Mouse (Mus musculus) common myeloid progenitor, adult 5-6 weeks (primary cell): ENCODE measurements around the gene Ucp3. TPM values are rescaled to one million over a fixed set of nuclear protein-coding genes. Genes with fewer than 3 reads are reported as not detected.
"Not testable (repeated sequence)": the region's sequence is repeated elsewhere in the genome, so short reads cannot be mapped to it uniquely, and the experiment has no call there.

Source experiments
- ATAC-seq: replicated peaks from 2 replicates; pipeline ENCODE4 v1.8.0; 2016; ENCODE audit warnings: low read depth, mild to moderate bottlenecking, moderate TSS enrichment, inconsistent platforms; ENCODE audit not compliant: poor library complexity, severe bottlenecking
- total RNA-seq: library from RNA; stranded (forward); fragments of 200-1000, 187-1606 nt; gene quantifications from 2 replicates; pipeline ENCODE4 v1.2.3, GENCODE M21; 2017

Gene Ucp3
- total RNA-seq, 1 experiment from 2014 or later: not detected

DNA sequence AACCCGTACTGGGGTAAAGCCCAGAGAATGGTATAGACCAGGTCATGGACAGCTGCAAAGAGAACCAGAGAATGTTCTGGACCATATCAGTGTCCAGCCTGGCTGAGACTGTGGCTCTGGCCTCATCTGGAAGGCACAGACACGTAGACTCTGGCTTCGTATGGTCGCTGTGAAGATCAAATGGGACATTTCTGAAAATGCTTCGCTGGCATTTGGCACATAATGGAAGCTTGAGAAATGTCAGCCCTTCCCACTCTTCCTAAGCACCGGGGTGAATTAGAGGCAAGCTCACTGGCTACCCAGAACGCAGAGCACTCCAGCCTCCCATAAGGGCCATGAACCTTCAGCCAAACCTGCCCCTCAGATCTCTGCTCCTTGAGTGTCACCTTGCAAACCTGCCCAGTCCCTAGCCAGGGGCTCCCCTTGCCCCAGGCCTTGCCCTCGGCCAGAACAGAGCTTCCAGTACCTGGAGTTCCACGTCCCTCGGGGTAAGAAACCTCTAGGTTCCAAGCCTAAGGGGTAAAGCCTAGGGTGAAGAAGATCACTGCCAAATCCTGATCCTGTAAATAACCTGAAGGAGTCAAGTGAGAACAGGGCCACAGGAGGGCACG, 1.9 kb upstream of the Ucp3 start:
- no peak for ATAC-seq

DNA sequence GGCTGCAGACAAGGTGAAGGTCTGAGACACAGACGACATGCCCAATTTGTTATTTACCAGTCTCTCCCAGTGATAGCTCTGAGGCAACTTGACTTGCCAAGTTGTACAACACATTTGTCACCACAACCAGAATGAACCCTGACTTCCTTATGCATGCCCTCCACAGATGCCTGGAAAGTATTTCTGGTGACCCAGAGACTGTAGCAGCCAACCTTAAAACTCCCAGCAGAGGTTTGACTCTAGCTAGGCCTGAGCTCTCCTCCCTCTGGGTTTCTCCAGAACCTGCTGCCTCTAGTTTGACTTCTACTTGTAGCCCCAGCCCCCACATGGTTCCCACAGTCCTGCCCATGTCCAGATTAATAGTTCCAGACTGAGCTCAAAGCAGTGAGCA, 1.4 kb upstream of the Ucp3 start:
- ATAC-seq: no peak

DNA sequence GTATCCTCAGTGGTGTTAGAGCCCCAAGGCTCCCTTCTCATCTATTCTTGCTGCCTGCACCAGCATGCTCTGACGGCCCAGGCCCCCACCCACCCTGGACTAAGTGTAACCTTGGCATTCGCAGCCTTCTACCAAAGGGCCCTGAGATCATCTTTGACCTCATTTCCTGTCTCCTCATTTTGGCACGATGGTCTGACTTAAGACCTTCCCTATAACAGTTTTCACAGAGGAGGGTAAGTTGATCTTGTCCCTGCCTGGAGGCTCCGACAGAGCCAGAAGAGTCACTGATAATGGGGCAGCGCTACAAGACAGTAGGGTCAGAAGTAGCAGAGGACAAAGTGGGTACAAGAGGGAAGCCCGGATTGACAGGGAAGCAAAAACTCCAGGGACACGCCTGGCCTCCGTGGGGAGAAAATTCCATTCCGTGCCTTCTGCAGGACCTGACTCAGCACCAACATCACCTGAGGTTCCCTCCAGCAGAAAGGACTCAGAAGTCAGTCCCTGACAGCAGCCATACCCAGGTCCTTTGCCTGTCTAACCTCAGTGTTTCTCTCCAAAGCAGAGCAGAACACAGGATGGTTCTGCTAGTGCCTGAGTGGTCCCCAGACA, 1.2 kb downstream of the Ucp3 start:
- no peak for ATAC-seq

DNA sequence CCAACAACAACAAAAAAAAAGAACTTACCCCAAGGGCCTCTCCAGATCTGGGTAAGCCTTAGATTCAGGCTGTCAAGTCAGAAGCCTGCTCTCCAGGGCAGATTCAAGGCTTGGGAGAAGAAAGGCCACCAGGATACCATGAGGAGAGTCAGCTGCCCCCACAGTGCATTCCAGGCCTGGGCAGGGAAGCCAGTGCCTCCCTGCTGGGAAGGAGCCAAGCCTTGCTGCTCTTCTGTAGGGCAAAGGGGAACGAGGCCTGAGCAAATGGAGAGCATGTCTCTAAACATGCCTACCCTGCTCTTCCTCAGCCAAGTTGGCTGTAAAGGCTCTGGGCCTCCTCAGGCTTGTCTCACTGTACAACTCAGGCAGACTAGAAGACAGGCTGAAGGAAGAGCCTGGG, 1.9 kb downstream of the Ucp3 start:
- ATAC-seq: no peak

DNA sequence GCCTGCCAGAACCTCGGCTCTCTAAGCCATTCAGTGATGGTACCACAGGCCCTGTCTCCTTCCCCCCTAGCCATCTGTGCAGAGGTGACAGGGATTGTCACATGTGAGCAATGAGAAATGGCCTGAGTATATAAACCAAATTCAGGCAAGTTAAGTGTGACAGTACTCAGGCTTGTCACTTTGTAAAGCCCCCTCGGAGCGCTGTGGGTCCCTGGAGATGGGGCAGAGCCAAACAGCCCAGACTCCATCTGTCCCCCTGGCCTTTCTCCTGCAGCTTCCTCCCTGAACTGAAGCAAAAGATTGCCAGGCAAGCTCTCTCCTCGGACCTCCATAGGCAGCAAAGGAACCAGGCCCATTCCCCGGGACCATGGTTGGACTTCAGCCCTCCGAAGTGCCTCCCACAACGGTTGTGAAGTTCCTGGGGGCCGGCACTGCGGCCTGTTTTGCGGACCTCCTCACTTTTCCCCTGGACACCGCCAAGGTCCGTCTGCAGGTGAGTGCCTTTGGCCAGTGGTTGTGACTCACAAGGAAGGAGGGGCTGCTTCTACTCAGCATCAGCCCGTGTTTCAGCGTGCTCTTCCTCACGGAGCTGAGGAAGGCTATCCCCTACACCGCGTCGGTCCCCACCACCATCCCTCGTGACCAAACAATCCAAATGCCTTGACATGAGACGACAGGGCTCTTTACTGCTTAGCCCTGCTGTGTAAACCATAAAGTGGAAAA, 6.5 kb downstream of the Ucp3 start:
- ATAC-seq: no peak

DNA sequence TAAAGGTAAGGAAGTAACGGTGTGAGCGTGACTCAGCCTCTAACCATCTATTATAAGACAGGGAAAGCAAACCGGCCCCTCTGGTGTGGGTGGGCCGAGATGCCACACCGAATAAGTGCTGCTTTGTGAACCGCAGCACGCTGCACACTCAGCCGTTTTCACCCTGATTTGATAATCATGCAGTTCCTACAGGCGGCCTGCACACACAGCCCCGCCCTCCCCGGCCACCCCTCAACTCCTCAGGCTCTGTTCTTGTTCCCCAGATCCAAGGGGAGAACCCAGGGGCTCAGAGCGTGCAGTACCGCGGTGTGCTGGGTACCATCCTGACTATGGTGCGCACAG, 7.0 kb downstream of the Ucp3 start:
- ATAC-seq: no peak

DNA sequence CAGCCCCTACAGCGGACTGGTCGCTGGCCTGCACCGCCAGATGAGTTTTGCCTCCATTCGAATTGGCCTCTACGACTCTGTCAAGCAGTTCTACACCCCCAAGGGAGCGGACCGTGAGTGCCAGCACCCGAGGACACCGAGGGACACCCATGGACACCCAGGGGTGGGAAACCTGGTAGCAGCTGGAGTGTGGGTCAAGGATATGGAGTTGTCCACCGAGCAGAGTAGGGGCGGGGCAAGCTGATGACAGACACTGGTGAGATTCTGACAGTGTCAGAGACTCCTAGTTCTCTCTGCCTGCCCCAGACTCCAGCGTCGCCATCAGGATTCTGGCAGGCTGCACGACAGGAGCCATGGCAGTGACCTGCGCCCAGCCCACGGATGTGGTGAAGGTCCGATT, 7.4 kb downstream of the Ucp3 start:
- no peak for ATAC-seq

DNA sequence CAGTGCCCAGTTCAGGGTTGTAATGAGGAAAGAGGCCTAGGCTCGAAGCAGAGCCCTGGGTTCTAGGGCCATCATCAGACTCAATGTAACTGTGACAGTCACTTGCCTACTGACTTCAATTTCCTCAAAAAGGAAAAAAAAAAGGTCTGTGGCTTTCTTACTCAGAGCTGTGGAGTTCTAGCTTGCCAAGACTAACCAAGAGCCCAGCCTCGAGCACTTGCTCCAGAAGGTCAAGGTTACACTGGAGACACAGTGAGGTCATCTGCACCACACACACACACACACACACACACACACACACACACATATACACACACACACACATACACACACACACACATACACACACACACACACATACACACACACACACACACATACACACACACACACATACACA, 9.3 kb downstream of the Ucp3 start:
- not testable (repeated sequence) for ATAC-seq

DNA sequence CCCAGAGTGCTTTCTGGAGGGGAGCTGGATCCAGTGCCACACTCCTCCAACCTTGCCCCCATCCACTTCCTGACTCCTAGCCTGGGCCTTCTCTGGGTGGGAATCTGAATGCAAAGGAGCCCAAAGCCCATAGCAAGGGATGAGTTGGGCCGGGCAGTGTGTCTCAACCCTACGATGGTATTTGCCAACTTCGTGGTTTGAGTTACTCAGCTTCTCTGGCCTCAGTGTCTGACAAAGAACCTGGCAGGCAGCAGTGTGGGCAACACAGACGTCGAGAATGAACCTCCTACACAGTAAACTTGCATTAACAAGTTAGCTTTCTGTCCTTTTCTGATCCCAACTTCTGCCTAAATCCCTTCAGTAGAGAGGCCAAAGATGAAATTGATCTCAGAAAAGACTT, 11.7 kb downstream of the Ucp3 start:
- 0 out of 2 replicates have a peak, but pooled peaks have one; percentile 25 for ATAC-seq

DNA sequence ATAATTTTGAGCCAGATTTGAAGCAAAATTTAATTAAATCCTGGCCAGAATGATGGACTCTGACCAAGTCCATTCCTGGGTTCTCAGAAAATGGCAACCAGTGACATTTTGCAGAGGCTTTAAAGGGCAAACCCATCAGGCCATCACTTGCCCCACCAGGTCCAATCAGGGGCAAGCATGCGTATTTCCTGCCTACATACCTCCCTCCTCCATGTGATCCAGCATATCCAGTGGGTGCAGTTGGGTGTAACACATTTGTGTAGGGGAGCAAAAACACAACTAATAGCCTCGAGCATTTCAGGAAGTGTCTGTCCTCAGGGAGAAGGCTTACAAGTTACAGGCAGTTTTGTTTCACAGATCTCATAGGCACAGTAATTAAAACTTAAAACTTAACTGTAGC, 14.5 kb downstream of the Ucp3 start:
- ATAC-seq: no peak

DNA sequence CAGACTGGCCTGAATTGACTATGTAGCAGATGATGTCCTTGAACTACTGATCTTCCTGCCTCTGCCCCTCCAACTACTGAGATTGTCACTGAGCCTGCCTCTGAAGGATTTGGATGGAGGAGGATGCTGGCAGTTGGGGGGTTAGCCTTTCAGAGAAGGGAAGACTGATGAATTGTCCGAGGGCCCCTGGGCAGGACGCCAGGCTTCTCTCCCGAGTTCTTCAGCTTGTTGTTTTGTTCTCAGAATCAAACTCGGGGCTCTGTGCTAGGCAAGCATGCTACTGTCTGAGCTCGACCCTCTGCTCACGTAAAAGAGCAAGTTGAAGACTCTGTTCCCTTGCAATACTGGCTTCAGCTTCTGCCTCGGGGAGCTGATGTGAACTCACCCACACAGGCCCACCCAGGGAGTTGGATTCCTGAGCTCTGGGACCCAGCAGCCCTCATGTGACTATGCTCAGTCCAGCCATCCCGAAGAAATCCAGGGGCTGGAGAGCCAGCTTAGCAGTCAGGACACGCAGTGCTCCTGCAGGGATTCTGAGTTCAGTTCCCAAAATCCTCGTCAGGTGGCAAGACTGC, 15.8 kb downstream of the Ucp3 start:
- no peak for ATAC-seq

DNA sequence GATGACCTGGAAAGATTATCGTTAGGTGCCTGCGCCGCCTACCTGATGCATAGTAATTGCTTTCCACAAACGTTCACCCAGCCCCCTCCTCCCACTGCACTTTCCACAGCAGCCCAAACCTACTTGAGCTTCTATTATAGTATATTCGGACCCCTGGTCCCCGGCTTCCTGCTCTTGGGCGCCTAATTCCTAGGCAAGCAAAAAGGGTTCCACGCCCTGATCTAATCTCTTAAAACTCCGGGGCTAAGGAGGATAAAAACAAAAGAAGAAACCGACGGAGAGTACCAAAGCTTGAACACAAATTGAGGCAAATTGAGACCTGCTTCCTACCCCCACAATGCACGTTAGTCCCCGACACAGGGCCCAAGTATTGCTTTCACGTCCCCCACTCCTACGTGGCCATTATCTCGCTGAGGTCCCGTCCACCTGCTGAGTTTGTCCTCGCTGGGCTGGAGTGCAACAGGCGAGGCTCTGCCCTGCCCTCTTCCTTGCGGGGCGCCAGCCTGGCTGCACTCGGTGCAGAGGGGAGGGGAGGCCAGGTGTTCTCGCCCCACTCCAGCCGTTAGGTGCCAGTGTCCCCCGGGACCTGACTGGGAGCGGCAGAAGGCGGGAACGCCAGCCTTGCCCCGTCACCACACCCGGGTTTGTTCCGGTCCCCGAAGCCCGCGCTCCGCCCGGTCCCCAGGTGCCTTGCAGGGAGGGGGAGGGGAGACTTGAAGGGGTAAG, 19.8 kb downstream of the Ucp3 start:
- ATAC-seq: peak; percentile 31

DNA sequence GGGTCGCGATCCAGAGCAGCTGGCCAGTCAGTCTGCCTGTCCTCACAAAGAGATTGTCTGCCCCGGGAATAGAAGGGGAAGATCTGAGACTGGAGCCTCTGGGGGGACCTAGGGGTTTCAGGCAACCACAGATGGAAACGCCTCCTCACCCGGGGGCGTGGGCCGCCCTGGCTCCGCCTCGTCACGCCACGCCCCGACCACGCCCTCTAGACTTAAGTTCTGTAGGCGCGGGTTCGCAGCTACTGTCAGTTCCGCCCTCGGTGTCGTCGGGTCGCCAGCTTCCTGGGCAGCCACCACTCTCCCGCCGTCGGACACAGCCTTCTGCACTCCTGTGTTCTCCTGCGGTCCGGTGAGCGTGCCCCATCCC, 20.3 kb downstream of the Ucp3 start, which contains the start of gene Ucp2:
Ucp2 (plus strand) TSS at position 221 of the 367 bp plus-strand sequence.
- ATAC-seq: peak; percentile 73

DNA sequence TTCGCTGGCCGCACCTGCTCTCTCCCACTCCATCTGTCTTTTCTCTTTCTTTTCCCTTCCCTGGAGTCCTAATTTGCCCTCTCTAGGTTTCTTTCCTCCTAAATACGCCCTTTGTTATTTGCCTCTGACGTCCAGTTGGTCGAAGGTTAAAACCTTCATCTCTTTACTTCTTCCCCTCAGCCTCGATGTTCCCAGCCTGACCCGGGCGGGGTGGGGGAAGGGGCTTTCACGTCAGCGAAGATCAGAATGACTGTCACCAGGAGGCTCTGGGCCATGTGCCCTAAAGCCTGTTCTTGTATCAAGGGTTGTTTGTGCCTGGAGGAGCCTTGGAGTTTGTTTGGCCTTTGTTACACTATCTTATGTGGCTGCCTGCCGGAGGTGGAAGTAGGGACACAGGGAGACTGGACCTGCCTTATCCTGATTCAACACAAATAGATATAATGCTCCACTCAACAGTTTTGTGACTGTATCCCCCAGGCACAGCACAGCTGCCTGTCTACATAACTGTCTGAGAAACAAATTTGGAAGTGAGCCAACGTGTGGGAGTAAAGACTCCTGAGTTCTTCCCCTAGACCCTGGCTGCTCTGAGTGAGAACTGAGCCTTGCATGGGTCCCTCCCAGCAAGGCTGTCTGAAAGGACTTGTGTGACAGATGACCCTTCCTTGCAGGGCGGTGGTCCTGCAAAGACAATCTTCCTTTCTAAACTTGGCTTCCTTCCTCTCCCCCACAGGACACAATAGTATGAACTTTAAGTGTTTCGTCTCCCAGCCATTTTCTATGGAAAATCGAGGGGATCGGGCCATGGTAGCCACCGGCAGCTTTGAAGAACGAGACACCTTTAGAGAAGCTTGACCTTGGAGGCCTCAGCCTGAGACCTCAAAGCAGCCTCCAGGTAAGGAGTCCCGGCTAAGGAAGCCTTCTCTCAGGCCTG, 21.0 kb downstream of the Ucp3 start:
- ATAC-seq: peak; percentile 5

DNA sequence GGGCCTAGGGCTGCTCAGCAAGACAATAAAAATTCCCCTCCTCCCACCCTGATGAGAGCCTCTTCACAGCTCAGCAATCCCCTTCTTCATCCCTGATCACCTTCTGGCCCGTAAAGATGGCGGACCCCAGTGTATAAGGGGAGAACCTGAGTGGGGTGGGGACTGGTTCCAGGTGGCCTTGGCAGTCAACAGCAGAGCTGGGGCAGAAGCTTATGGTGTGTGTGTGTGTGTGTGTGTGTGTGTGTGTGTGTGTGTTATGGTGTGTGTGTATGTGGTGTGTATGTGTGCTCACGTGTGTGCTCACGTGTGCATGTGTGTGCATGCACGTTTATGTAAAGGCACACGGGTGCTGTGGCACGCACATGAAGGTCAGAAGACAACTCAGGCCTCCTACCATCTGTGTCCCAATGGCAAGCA, 21.6 kb downstream of the Ucp3 start:
- ATAC-seq: no peak

DNA sequence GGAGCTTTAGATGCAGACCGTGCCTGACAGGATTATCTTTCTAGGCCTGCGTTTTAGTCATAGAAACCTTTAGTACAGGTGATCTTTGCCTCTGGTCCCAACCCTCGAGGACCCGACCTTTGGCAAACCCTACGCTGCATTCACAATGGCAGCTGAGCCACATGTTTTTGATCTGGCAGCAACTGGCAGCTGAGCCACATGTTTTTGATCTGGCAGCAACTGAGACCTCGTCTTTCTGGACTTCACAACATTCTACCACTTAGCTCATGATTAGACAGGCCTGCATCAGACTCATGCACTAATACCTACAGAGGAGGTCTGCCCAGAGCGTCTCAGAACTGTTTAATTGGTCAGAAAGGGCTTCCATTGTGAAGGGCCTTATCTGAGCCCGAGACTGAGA, 22.3 kb downstream of the Ucp3 start:
- no peak for ATAC-seq

DNA sequence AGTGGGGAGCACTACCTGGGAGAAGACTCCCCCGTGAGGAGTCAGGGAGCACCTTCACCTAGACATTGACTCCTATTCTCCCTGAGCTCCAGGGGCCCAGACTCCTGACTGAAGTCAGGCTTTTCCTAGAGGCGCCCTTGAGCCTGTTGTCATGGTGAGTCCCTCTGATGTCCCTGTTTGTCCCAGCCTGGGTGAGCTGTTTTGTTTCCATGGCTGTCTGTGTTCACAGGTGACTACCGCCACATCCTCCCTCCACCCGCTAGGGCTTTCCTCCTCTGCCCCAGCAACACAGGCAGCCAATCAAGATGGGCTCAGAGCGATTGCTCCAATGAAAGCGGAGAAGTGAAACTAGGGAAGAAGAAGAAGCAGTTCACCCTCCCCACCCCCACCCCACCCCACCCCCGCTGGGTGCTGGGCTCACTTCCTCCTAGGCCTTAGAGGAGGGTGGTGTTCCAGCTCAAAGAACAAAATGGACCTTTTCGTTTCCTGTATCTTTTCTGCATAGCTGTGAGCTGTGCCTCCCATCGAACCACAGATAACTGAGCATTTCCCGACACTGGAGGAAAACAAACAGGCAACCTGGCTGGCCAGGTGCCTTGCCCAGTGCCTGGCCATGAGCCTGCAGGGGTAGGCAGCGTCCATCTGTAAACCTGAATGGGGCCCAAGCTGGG, 22.9 kb downstream of the Ucp3 start:
- peak; percentile 64 for ATAC-seq

DNA sequence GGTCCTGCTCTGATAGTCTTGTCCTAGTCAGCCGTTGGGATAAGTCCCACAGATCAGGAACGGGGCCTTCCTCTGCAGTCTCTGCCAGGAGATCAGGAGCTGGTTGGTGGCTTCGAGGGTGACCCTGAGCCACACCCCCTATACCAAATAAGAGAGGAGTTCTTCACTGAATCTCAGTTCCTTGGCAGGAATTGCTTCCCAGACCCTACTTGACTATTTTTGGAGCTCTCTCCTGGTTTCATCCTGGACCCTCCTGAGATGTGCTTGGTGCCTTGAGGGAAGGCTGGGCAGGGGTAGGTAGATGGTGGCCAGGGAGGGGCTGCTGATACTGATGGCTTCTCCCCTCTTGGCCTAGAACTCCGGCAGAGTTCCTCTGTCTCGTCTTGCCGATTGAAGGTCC, 23.6 kb downstream of the Ucp3 start:
- ATAC-seq: no peak

DNA sequence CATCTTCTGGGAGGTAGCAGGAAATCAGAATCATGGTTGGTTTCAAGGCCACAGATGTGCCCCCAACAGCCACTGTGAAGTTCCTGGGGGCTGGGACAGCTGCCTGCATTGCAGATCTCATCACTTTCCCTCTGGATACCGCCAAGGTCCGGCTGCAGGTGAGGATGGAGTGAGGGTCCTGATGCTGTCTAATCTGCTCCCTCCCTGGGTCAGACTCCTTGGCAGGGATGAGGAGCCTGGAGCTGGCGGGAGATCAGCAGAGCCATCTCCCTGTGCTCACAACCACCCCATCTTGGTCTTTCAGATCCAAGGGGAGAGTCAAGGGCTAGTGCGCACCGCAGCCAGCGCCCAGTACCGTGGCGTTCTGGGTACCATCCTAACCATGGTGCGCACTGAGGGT, 24.0 kb downstream of the Ucp3 start:
- ATAC-seq: no peak
